Mouse (Mus musculus) layer of hippocampus, adult 11-12 months (tissue): ENCODE measurements around the gene Cacng7.
"Not testable (repeated sequence)": the region's sequence is repeated elsewhere in the genome, so short reads cannot be mapped to it uniquely, and the experiment has no call there.

ENCODE experiments used
- DNase-seq: peaks from one replicate; pipeline ENCODE4 v3.0.0; 2022; ENCODE audit warnings: low spot score

Cacng7 gene

DNA sequence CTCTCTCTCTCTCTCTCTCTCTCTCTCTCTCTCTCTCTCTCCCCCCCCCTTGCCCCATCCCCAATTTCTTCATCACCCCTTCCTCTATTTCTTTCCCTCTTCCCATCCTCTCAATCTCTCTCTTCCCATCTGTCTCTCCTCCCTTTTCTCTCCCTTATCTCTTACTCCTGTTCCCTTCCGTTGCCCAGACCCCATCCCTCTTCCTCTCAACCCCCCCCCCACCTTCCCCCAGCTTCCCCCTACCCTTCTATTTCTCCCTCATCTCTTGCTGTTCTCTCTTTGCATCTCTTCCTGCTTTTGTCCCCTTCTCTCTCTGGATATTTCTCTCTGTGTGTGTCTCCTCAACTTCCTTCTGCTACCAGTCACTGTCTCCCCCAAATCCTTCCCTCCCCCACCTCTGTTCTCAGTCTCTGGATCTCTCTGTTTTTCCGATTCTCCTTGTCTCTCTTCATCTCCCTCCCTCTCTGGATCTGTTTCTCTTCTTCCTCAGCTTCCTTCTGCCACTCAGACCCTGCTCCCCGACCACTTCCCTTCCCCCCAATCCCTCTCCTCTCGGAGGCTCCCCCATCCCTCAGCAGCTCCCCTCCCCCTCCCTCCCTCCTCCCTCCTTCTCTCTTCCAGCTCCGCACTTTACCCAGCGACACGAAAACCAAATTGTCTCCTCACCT lies 57.8 kb downstream of the Cacng7 start, which contains the start of gene Cacng8:
Gene Cacng8, plus strand, starts transcription at position 271 of the 668 bp plus-strand sequence.
- no peak for DNase-seq

DNA sequence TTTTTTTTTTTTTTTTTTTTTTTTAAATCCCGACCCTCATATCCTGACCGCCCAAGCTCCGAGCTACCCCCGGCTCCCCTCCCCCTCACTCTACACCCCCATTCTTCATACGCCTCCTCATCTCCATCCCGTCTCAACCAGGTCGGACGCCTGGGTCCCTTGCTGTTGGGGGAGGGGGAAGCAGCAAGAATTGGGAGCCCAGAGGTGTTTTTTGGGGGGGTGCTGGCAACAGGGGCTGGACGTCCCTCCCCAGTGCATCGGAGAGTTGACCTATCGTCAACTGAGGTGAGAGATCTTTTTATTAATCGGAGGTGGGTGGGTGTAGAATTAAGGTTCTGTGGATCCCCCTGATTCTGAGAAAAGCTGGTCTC lies 58.3 kb downstream of the Cacng7 start:
- DNase-seq, result no peak

DNA sequence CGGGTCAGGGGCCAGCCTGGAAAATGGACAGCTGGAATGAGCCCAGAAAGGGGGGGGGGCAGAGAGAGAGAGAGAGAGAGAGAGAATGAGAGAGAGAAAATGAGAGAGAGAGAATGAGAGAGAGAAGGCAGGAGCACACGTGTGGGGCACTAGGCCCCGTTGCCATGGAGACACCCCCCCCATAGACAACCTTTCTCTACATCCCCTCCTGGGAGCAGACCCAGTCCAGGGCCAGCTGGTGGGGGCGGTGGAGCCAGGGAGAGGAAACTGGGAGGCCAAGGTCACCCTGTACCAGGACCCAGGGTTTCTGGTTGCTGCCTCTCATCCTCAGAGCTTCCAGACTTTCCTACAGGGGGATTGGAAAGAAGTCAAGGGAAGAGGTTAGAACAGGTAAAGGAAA lies 59.1 kb downstream of the Cacng7 start:
- no peak for DNase-seq

DNA sequence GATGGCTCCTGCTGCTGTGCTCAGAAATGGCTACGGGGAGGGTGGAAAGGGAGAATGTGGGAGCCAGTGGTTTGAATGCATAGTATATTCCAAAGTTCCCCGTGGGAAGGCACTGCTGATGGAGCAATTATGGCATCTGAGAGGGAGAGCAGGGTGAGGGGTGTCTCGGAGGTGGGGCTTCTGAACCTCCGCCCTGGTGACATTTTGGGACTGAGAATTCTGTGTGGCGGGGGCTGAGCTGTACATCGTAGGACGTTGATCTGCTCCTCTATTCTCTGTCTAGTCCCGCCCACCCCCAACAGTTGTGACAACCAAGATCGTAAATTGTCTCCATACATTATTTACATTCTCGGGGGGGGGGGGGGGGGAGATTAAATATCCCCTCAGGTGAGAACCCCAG lies 64.6 kb downstream of the Cacng7 start:
- DNase-seq, result no peak

DNA sequence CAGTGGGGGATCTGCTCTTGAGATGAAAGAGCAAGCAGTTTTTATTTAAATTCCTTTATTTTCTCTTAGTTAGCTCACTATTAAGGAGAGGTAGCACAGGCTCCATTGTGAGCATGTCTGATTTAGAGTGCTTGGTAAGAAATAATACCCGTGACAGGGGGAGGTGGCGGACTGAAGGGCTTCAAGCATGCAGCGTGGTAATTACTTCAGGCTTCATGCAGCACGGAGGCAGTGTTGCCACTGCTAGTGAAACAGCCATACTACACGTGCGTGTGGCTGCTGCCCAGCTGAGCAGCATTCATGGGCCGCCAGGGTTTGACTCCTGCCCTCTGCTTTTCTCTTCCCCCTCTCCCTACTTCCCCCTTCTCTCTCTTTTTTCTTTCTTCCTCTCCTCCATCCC lies 65.0 kb downstream of the Cacng7 start:
- no peak for DNase-seq

DNA sequence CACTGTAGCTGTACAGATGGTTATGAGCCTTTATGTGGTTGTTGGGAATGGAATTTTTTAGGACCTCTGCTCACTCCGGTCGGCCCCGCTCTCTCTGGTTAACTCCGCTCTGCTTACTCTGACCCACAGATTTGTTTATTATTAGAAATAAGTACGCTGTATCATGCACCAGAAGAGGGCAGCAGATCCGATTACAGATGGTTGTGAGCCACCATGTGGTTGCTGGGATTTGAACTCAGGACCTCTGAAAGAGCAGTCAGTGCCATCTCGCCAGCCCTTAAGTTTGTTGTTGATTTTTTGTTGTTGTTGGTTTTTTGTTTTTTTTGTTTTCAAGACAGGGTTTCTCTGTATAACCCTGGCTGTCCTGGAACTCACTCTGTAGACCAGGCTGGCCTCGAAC lies 65.6 kb downstream of the Cacng7 start:
- not testable (repeated sequence) for DNase-seq

DNA sequence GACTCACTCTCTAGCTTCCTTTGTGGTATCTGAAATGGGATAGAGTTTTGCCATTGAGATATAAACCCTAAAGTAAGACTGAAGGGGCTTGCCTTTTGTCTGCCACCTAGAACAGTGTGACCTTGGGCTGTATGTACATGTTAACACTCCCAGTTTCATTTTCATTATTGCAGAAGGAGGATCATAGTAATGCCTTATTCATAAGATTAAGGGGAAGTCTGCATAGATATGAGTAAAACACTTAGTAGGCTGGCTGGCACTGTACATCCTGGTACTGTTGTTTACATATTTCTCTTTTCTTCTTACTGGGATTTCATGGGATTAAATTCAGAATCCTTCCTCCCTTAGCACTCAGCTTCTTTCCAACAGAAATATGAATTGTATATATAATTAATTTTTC lies 67.2 kb downstream of the Cacng7 start:
- DNase-seq, result no peak

DNA sequence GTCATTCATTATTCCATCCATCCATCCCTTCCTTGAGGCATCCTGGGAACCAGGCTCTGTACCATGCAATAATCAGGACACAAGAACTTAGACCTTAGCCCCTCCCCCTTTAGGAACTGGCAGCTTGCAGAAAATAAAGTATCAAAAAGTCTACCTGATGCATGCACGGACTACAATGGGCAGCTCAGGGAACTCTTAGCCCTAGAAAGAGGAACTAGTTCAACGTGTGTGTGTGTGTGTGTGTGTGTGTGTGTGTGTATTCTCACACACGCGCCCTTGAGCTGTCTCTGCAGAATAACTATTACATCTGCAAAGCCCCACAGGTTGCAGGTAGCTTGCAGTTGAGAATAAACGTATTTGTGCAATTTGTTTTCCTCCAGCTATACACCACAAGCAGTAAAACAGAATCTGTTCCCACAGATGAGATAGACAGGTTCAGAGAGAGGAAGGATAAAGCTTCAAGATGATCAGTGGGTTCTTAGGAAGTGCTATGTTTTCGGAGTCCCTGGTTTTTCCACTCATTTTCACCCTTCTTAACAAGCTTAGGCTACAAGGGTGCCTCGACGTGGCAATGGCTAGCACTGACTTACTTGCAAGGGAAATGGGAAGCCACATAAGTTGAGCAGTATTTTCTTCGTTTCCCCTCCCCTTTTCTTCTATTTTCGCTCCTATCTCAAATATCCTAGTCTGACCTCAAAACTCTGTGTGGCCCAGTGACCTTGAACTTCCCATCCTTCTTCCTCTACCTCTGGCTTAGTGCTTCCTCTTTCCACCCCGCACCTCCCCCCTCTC lies 77.2 kb downstream of the Cacng7 start:
- DNase-seq, result no peak

DNA sequence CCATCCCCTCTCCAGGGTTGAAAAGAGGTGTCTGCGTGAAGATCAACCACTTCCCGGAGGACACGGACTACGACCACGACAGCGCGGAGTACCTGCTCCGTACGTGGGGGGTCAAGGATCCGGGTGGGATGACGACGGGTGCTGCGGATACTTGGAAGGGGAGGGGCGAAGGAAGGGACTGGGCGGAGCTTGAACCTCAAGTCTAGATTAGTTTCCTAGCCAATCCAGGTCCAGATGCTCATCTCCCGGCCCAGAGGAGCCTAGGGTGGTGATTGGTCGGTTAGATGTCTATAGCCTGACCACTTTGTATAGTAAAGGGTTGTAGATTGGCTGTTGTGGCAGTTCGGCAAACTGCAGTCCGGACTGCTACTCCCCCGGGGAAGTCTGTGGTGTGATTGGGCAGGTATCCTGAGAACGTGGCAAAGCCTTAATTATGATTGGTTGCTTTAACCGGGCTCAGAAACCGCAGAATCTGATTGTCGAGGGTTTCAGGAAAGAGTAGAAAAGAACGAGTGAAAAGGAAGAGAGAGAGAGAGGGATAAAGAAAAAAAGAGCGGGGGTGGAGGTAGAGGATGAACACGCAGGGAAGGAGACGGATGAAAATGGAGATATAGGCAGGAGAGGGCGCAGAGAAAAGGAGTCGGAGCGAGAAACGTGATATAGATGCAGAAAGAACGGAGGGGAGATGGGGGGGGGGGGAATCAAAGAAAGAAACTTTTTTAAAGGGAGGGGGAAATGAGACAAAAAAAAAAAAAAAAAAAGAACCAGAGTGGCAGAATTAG lies 78.6 kb downstream of the Cacng7 start:
- no peak for DNase-seq

DNA sequence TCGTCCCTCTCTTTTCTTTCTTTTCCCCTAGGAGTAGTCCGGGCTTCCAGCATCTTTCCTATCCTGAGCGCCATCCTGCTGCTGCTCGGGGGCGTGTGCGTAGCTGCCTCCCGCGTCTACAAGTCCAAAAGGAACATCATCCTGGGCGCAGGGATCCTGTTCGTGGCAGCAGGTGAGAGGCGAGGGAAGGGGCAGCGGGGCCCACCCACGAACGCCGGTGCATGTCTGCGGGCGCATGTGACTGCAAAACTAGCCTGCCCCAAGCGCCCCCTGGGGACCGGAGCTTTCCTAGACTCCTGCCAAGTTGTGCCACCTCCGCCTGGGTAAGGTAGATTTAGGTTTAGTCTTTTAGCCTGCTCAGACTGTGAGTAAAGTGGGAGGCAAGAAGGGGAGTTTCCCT lies 79.3 kb downstream of the Cacng7 start:
- DNase-seq, result no peak

DNA sequence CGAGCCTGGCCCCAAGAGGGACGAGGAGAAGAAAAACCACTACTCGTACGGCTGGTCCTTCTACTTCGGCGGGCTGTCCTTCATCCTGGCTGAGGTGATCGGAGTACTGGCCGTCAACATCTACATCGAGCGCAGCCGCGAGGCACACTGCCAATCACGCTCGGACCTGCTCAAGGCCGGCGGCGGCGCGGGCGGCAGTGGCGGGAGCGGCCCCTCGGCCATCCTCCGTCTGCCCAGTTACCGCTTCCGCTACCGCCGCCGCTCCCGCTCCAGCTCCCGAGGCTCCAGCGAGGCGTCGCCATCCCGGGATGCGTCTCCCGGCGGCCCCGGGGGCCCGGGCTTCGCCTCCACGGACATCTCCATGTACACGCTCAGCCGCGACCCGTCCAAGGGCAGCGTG lies 82.1 kb downstream of the Cacng7 start:
- DNase-seq, result no peak

DNA sequence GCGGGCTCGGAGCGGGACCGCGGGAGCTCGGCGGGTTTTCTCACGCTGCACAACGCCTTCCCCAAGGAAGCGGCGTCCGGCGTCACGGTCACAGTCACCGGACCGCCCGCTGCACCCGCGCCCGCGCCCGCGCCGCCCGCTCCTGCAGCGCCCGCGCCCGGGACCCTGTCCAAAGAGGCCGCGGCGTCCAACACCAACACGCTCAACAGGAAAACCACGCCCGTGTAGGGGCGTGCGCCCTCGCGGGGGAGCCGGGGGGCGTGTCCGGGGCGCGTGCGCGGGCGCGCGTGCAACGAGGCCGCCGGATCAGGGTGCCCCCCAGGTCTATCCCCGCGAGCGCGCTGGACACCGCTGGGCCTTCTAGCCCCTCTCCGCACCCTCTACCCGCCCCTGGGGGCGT lies 82.6 kb downstream of the Cacng7 start:
- DNase-seq, result no peak
